Mouse (Mus musculus): ENCODE measurements at regions not wholly inside any gene's neighbourhood (a gene's known extent, or its start where the extent isn't known, plus 50 kb on each side); places are given as distances from the start of the nearest gene placed in this dataset.

GRCm38 (mm10) chr9:14086611-14087010 is 188.3 kb upstream of the Sesn3 start:
- TF ChIP-seq CTCF (IDR thresholded peaks at IDR 0.05; ENCODE audit: borderline replicate concordance, control insufficient read depth, extremely low read depth, insufficient read depth, low read length, poor library complexity), result no peak
- TF ChIP-seq POLR2A (IDR thresholded peaks at IDR 0.05; ENCODE audit: control insufficient read depth, extremely low read depth, insufficient read depth, low read length, poor library complexity), result no peak

All from thymus, adult 2 months (tissue).